ENCODE assay signal across 20 mouse cellular contexts in the genomic region with DNA sequence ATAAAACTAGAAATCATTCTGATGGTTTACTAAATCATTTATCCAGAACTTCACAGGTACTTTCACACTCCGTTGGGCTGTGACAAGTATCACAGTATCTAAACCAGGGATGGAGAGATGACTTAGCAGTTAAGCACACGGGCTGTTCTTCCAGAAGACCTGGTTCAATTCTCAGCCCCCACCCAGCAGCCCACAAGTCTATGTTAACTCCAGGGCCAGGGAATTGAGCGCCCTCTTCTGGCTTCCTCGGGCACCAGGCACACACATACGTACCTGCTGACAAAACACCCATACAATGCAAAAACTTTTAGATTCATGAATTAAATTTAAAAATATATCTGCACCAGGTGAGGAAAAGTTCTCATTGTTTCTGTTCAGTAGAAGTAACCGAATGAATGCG. TPM values are rescaled to one million over a fixed set of nuclear protein-coding genes. Genes with fewer than 3 reads are reported as not detected.
DNase-seq lines count a peak whose midpoint lies in the region; ATAC-seq and TF ChIP-seq lines count a peak whose summit lies in the region.
"Had no signal": no experiment of that assay in that cellular context is flagged by ENCODE, and none has a peak within 500 bp of the region (broad histone marks: within the 10 kb centered on the region; RNA-seq: fewer than 3 reads in every experiment).

No protein-coding gene starts in this region.

- H3K9me3 ChIP-seq in liver, embryonic 14.5 days (ENCODE audit: control insufficient read depth, low read length) = no peaks in the 10 kb centered on the region
- no peaks in the 10 kb centered on the region for H3K9me3 ChIP-seq in liver, embryonic 12.5 days (replicated peaks)
- H3K9me3 ChIP-seq in ES-Bruce4 (replicated peaks; ENCODE audit: control insufficient read depth, insufficient read depth, low read length, poor library complexity, severe bottlenecking) = no peaks in the 10 kb centered on the region
- no peaks in the 10 kb centered on the region for H3K9me3 ChIP-seq in midbrain, embryonic 15.5 days
- H3K9me3 ChIP-seq in lung, postnatal 0 days (ENCODE audit: low read length) = no peaks in the 10 kb centered on the region
- peaks cover 13% of the 10 kb centered on the region for H3K9me3 ChIP-seq in embryonic facial prominence, embryonic 10.5 days
- H3K9me3 ChIP-seq: stomach, embryonic 15.5 days had no signal

- no peak for ATAC-seq in liver, embryonic 14.5 days (ENCODE audit: insufficient read depth)
- ATAC-seq in liver, embryonic 12.5 days = no peak
- ATAC-seq in midbrain, embryonic 15.5 days (replicated peaks) = no peak
- ATAC-seq in lung, postnatal 0 days = no peak

- no peak overlapping the region for H3K4me2 ChIP-seq in liver, embryonic 14.5 days (ENCODE audit: low read depth)
- no peak overlapping the region for H3K4me2 ChIP-seq in liver, embryonic 12.5 days
- no peak overlapping the region for H3K4me2 ChIP-seq in midbrain, embryonic 15.5 days
- H3K4me2 ChIP-seq in lung, postnatal 0 days (replicated peaks; ENCODE audit: low read depth, low read length) = no peak overlapping the region
- H3K4me2 ChIP-seq: heart, embryonic 12.5 days; hindbrain, embryonic 13.5 days; lung, embryonic 14.5 days; stomach, embryonic 15.5 days had no signal

- H3K27ac ChIP-seq in liver, embryonic 14.5 days = no peak overlapping the region
- no peak overlapping the region for H3K27ac ChIP-seq in liver, embryonic 12.5 days
- H3K27ac ChIP-seq in ES-Bruce4 (ENCODE audit: insufficient read depth, low read length) = no peak overlapping the region
- no peak overlapping the region for H3K27ac ChIP-seq in midbrain, embryonic 15.5 days
- no peak overlapping the region for H3K27ac ChIP-seq in lung, postnatal 0 days (ENCODE audit: low read length)
- no peak overlapping the region for H3K27ac ChIP-seq in embryonic facial prominence, embryonic 10.5 days (replicated peaks)
- H3K27ac ChIP-seq: hindbrain, embryonic 13.5 days; stomach, embryonic 15.5 days had no signal

- peak; percentile 45 for TF ChIP-seq CTCF in liver, embryonic 14.5 days (IDR thresholded peaks at IDR 0.05; ENCODE audit: low read depth)
- peak; percentile 78 for TF ChIP-seq CTCF in ES-Bruce4 (IDR thresholded peaks at IDR 0.05; ENCODE audit: low read depth, low read length)
- no peak for TF ChIP-seq CTCF in lung, postnatal 0 days (IDR thresholded peaks at IDR 0.05)

- no peak for TF ChIP-seq EP300 in liver, embryonic 14.5 days (IDR thresholded peaks at IDR 0.05; ENCODE audit: low read depth)
- TF ChIP-seq EP300 in ES-Bruce4 (IDR thresholded peaks at IDR 0.05; ENCODE audit: insufficient read depth, low read depth, low read length) = no peak
- TF ChIP-seq EP300 in lung, postnatal 0 days (IDR thresholded peaks at IDR 0.05) = no peak

- H3K4me1 ChIP-seq in liver, embryonic 14.5 days (replicated peaks; ENCODE audit: control insufficient read depth in 2 of 2, insufficient read depth in 2 of 2, low read length in 1 of 2) = peaks cover 0 to 4% of the 10 kb centered on the region in 2 experiments; a peak in 1 of 4 replicates
- H3K4me1 ChIP-seq in liver, embryonic 12.5 days = peaks cover 14% of the 10 kb centered on the region; the same call in 1 of the 2 replicates
- no peaks in the 10 kb centered on the region for H3K4me1 ChIP-seq in ES-Bruce4 (ENCODE audit: control insufficient read depth, insufficient read depth, low read length)
- no peaks in the 10 kb centered on the region for H3K4me1 ChIP-seq in midbrain, embryonic 15.5 days
- H3K4me1 ChIP-seq in lung, postnatal 0 days (ENCODE audit: insufficient read depth, low read depth, low read length) = no peaks in the 10 kb centered on the region
- 0 out of 2 replicates have a peak, but pooled peaks cover 4% of the 10 kb centered on the region for H3K4me1 ChIP-seq in embryonic facial prominence, embryonic 10.5 days
- H3K4me1 ChIP-seq: hindbrain, embryonic 13.5 days; stomach, embryonic 15.5 days had no signal

- no peak for DNase-seq in liver, embryonic 14.5 days (ENCODE audit: low read depth in 3 of 3, low spot score in 3 of 3)
- DNase-seq in WW6 (ENCODE audit: low read depth, low spot score) = peak; percentile 20
- DNase-seq in lung, postnatal 0 days (ENCODE audit: low spot score) = no peak
- no peak for DNase-seq in embryonic facial prominence, embryonic 10.5 days (ENCODE audit: low spot score)
- DNase-seq: adrenal gland, postnatal 25 days; cerebellum, adult 18-20 months; cerebellum, postnatal 36 days; heart, postnatal 14 days; kidney, adult 9 months; kidney, postnatal 25 days; lung, embryonic 14.5 days; lung, postnatal 4 days; right cerebral cortex, postnatal 25 days; thymus, postnatal 25 days had no signal

- no peaks in the 10 kb centered on the region for H3K27me3 ChIP-seq in liver, embryonic 14.5 days (ENCODE audit: control insufficient read depth, insufficient read depth, low read length)
- no peaks in the 10 kb centered on the region for H3K27me3 ChIP-seq in liver, embryonic 12.5 days (replicated peaks)
- no peaks in the 10 kb centered on the region for H3K27me3 ChIP-seq in ES-Bruce4 (ENCODE audit: control insufficient read depth, insufficient read depth, low read length, poor library complexity, severe bottlenecking)
- no peaks in the 10 kb centered on the region for H3K27me3 ChIP-seq in midbrain, embryonic 15.5 days (replicated peaks)
- no peaks in the 10 kb centered on the region for H3K27me3 ChIP-seq in lung, postnatal 0 days (replicated peaks; ENCODE audit: insufficient read depth, low read length)
- no peaks in the 10 kb centered on the region for H3K27me3 ChIP-seq in embryonic facial prominence, embryonic 10.5 days (replicated peaks; ENCODE audit: low read depth, poor library complexity, severe bottlenecking)
- H3K27me3 ChIP-seq: heart, embryonic 12.5 days; hindbrain, embryonic 13.5 days; stomach, embryonic 15.5 days had no signal

- no peaks in the 10 kb centered on the region for H3K36me3 ChIP-seq in liver, embryonic 14.5 days (replicated peaks; ENCODE audit: control insufficient read depth, insufficient read depth, low read depth)
- no peaks in the 10 kb centered on the region for H3K36me3 ChIP-seq in liver, embryonic 12.5 days
- no peaks in the 10 kb centered on the region for H3K36me3 ChIP-seq in ES-Bruce4 (ENCODE audit: control insufficient read depth, insufficient read depth, low read length, poor library complexity, severe bottlenecking)
- no peaks in the 10 kb centered on the region for H3K36me3 ChIP-seq in midbrain, embryonic 15.5 days (replicated peaks)
- H3K36me3 ChIP-seq in lung, postnatal 0 days (ENCODE audit: insufficient read depth, low read length) = no peaks in the 10 kb centered on the region
- no peaks in the 10 kb centered on the region for H3K36me3 ChIP-seq in embryonic facial prominence, embryonic 10.5 days (replicated peaks)
- H3K36me3 ChIP-seq: heart, embryonic 12.5 days; hindbrain, embryonic 13.5 days; stomach, embryonic 15.5 days had no signal

- no peak overlapping the region for H3K9ac ChIP-seq in liver, embryonic 14.5 days (replicated peaks)
- H3K9ac ChIP-seq in liver, embryonic 12.5 days = no peak overlapping the region
- H3K9ac ChIP-seq in ES-Bruce4 (ENCODE audit: low read depth, poor library complexity, severe bottlenecking) = no peak overlapping the region
- no peak overlapping the region for H3K9ac ChIP-seq in midbrain, embryonic 15.5 days
- H3K9ac ChIP-seq in lung, postnatal 0 days (replicated peaks; ENCODE audit: low read depth) = no peak overlapping the region
- H3K9ac ChIP-seq: heart, embryonic 12.5 days; hindbrain, embryonic 13.5 days; lung, embryonic 14.5 days; stomach, embryonic 15.5 days had no signal

- WGBS in liver, embryonic 14.5 days (ENCODE audit: insufficient replicate concordance) = 57% methylated on average over 7 of the region's 7 CpGs
- WGBS in liver, embryonic 12.5 days (ENCODE audit: insufficient replicate concordance) = 57% methylated on average over 7 of the region's 7 CpGs
- WGBS in midbrain, embryonic 15.5 days = 70% methylated on average over 7 of the region's 7 CpGs
- 62% methylated on average over 7 of the region's 7 CpGs for WGBS in lung, postnatal 0 days
- WGBS in embryonic facial prominence, embryonic 10.5 days = 71% methylated on average over 7 of the region's 7 CpGs

- no peak overlapping the region for H3K4me3 ChIP-seq in liver, embryonic 14.5 days (ENCODE audit: insufficient read depth in 1 of 2, low read depth in 2 of 2, low read length in 2 of 2)
- no peak overlapping the region for H3K4me3 ChIP-seq in liver, embryonic 12.5 days
- no peak overlapping the region for H3K4me3 ChIP-seq in ES-Bruce4 (ENCODE audit: low read depth, low read length)
- H3K4me3 ChIP-seq in midbrain, embryonic 15.5 days = no peak overlapping the region
- no peak overlapping the region for H3K4me3 ChIP-seq in lung, postnatal 0 days (ENCODE audit: low read depth, low read length)
- no peak overlapping the region for H3K4me3 ChIP-seq in embryonic facial prominence, embryonic 10.5 days
- H3K4me3 ChIP-seq: heart, embryonic 12.5 days; hindbrain, embryonic 13.5 days; stomach, embryonic 15.5 days had no signal

- TF ChIP-seq POLR2A in ES-Bruce4 (IDR thresholded peaks at IDR 0.05; ENCODE audit: insufficient read depth, low read length) = no peak

RNA-seq across cellular contexts. Expression of gene Coch, which starts 23.2 kb away (rescaled TPM):
- 0.02 and 0.03 TPM in 2 replicates for polyA plus RNA-seq in liver, embryonic 14.5 days (2012; rRNA removed)
- 0.08 TPM in 1 of 2 replicates, not detected in the other for polyA plus RNA-seq in liver, embryonic 14.5 days (2014; fragmentation: Nextera tagmentation; extraction: Ambion mirVana)
- polyA plus RNA-seq in liver, embryonic 12.5 days (2016; fragmentation: Nextera tagmentation; extraction: Ambion mirVana) = 0.24 and 0.32 TPM in 2 replicates
- 3.1 and 4.3 TPM in 2 replicates for polyA plus RNA-seq in ES-Bruce4 (2011; ENCODE audit: insufficient read depth, insufficient read length, low read depth, missing spikeins)
- 15.6 and 18.6 TPM in 2 replicates for polyA plus RNA-seq in midbrain, embryonic 15.5 days (2015; fragmentation: Nextera tagmentation; extraction: Ambion mirVana)
- polyA plus RNA-seq in lung, postnatal 0 days (2015; fragmentation: Nextera tagmentation; extraction: Ambion mirVana) = 0.27 and 0.42 TPM in 2 replicates
- 1.9 and 2.2 TPM in 2 replicates for polyA plus RNA-seq in embryonic facial prominence, embryonic 10.5 days (2016; fragmentation: Nextera tagmentation; extraction: Ambion mirVana)
